Mouse (Mus musculus): ENCODE results near the gene Evpl.

DNA sequence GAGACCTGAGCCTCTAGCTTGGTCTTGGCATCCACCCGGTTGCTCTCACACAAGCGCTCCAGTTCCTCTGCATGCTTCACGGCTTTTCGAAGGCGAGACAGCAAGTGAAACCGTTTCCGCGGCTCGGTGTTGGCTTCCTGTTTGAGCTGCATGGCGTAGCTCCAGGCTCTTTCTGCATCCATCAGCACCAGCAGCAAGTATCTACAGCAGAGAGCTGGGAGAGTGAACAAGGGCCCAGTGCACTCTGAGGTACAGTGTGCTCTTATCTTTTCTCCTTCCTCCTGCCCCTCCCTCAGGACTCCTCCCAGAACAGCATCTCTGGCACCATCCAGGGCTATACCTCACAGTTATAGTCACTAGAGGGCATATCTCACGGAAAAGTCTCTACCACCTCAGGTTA lies 27.5 kb upstream of the Evpl start:
- no peak for TF ChIP-seq POLR2A (IDR thresholded peaks at IDR 0.05; ENCODE audit: low read depth, low read length)
- no peak for TF ChIP-seq CTCF (IDR thresholded peaks at IDR 0.05; ENCODE audit: extremely low read depth, insufficient read depth, insufficient read length, insufficient replicate concordance)
